Mouse (Mus musculus) spleen, adult 2 months (tissue): ENCODE data around the gene Shank2.

Experiments used
- CTCF ChIP-seq: fragments of 200-500 bp; IDR thresholded peaks from 2 replicates; pipeline ENCODE4 v1.5.1; 2011; ENCODE audit warnings: mild to moderate bottlenecking, inconsistent platforms; ENCODE audit not compliant: insufficient read depth, insufficient read length, insufficient replicate concordance; ENCODE audit errors: extremely low read depth
- POLR2A ChIP-seq: fragments of 200-500 bp; IDR thresholded peaks from 2 replicates; pipeline ENCODE4 v1.6.1; 2011; ENCODE audit warnings: low read depth, low read length, inconsistent platforms

DNA sequence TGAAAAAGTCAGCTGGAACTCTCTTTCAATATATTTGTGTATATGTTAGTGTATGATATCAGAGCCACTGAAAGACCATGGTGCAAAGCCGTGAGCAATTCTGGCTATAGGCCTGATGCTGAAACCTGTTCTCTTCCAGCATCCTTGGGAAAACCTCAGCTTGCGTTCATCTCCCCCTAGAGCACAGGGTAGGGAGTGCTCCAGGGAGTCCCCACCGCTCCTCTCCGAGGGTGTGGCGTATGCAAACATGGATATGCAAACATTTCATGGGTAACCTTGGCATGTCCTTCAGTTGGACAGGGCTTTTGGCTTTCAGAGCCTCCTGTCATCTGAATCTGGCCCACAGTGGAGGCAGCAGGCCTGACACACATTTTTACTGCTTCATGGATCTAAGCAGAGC is 412.9 kb downstream of the Shank2 start:
- no peak for TF ChIP-seq CTCF
- TF ChIP-seq POLR2A: no peak
